Mouse (Mus musculus) frontal cortex, postnatal 14 days (tissue): ENCODE measurements around the gene Samd7.
"Not testable (repeated sequence)": the region's sequence is repeated elsewhere in the genome, so short reads cannot be mapped to it uniquely, and the experiment has no call there.

Experiments
- DNase-seq, 2 experiments: peaks; one replicate each; pipeline ENCODE4 v3.0.0; 2022; ENCODE audit warnings: low spot score in 2 of 2

Samd7 gene

GRCm38 (mm10) chr3:30746006-30746405 lies at the start of gene Samd7:
Gene Samd7 (plus strand): TSS chr3:30746293.
- DNase-seq = no peak

- DNase-seq = peak; percentile 11 to 61
Observed at GRCm38 (mm10) chr3:30696346-30696745, 49.7 kb upstream of the Samd7 start.

GRCm38 (mm10) chr3:30697891-30698290 lies 48.2 kb upstream of the Samd7 start:
- DNase-seq = no peak

GRCm38 (mm10) chr3:30699711-30700505 lies 46.2 kb upstream of the Samd7 start, which contains the start of gene Lrrc31:
Gene Lrrc31 (minus strand): TSS chr3:30699843.
- DNase-seq = not testable (repeated sequence)

- no peak for DNase-seq
Observed at GRCm38 (mm10) chr3:30705977-30706376, 40.1 kb upstream of the Samd7 start.

GRCm38 (mm10) chr3:30706614-30707276 lies 39.3 kb upstream of the Samd7 start:
- DNase-seq = no peak

- DNase-seq = no peak
Observed at GRCm38 (mm10) chr3:30710191-30710590, 35.9 kb upstream of the Samd7 start.

- DNase-seq = no peak
Observed at GRCm38 (mm10) chr3:30713334-30713733, 32.8 kb upstream of the Samd7 start.

GRCm38 (mm10) chr3:30718649-30719048 lies 27.4 kb upstream of the Samd7 start:
- DNase-seq = no peak

- no peak for DNase-seq
Observed at GRCm38 (mm10) chr3:30722036-30722435, 24.1 kb upstream of the Samd7 start.

- DNase-seq = no peak
Observed at GRCm38 (mm10) chr3:30722461-30722860, 23.6 kb upstream of the Samd7 start.

- DNase-seq = no peak
Observed at GRCm38 (mm10) chr3:30723179-30723578, 22.9 kb upstream of the Samd7 start.

GRCm38 (mm10) chr3:30724105-30724824 lies 21.8 kb upstream of the Samd7 start:
- DNase-seq = no peak

GRCm38 (mm10) chr3:30724848-30725465 lies 21.1 kb upstream of the Samd7 start:
- DNase-seq = no peak

- no peak for DNase-seq
Observed at GRCm38 (mm10) chr3:30725514-30725913, 20.6 kb upstream of the Samd7 start.

- DNase-seq = no peak
Observed at GRCm38 (mm10) chr3:30727209-30727608, 18.9 kb upstream of the Samd7 start.

GRCm38 (mm10) chr3:30729046-30729445 lies 17.0 kb upstream of the Samd7 start:
- no peak for DNase-seq

- DNase-seq = peak; percentile 37 to 50
Observed at GRCm38 (mm10) chr3:30736809-30737208, 9.3 kb upstream of the Samd7 start.

GRCm38 (mm10) chr3:30741306-30741705 lies 4.8 kb upstream of the Samd7 start:
- peak in 1 of 2 experiments; percentile 17 for DNase-seq

GRCm38 (mm10) chr3:30742891-30743290 lies 3.2 kb upstream of the Samd7 start:
- no peak for DNase-seq

- DNase-seq = no peak
Observed at GRCm38 (mm10) chr3:30748316-30748715, 2.2 kb downstream of the Samd7 start.

GRCm38 (mm10) chr3:30754696-30755095 lies 8.6 kb downstream of the Samd7 start:
- no peak for DNase-seq
